Mouse (Mus musculus) cerebellum, adult 2 months (tissue): ENCODE data around the gene Grm6.

ENCODE experiments used
- CTCF ChIP-seq: fragments of 200-500 bp; IDR thresholded peaks from 2 replicates; pipeline ENCODE4 v1.5.1; 2011; ENCODE audit warnings: low read depth, mild to moderate bottlenecking, control low read depth, low read length, moderate library complexity, borderline replicate concordance; ENCODE audit not compliant: insufficient read depth
- POLR2A ChIP-seq: fragments of 200-500 bp; IDR thresholded peaks from 2 replicates; pipeline ENCODE4 v1.6.1; 2011; ENCODE audit warnings: low read length, control low read depth, borderline replicate concordance; ENCODE audit not compliant: insufficient read depth

DNA sequence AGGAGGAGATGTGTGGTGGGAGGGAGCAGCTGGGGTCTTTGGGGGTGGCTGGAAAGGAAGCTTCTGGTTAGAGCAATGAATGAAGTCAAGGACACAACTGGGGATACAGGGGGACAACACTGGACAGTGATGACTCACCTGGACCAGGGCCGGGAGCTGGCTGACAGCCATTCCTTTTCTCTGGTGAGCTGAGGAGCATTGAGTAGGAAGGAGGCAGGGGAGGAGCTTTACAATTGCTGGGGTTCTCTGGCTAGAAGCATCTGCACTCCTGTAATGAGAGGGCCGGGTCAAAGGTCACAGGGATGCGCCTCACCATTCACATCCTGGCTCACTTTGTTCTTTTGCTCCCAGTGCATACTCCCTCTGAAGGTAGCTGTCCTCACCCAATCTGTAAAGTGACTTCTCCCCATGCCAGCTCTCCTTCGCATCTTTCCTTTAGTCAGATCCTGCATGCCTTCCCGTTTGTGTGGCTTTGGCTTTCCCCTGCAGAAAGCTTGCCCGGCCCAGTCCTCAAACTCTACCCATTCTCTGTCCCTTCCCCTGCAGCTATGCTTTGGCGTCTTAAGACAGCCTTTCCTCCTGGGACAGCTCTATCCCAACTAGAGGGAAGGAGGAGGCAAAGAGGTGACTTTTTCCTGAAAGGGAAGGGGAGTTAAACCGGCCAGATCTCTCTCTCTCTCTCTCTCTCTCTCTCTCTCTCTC is 35.9 kb downstream of the Grm6 start:
- TF ChIP-seq POLR2A, result no peak
- no peak for TF ChIP-seq CTCF
